Mouse (Mus musculus) gastrocnemius, postnatal 4 days (tissue): ENCODE results near the gene Eno1. TPM values are rescaled to one million over a fixed set of nuclear protein-coding genes. Genes with fewer than 3 reads are reported as not detected.
"Not testable (repeated sequence)": the region's sequence is repeated elsewhere in the genome, so short reads cannot be mapped to it uniquely, and the experiment has no call there.

Source experiments
- DNase-seq, 2 experiments: peaks; one replicate each; pipeline ENCODE4 v3.0.0; 2021 to 2022; ENCODE audit warnings: low spot score in 2 of 2, mixed read lengths in 2 of 2
- total RNA-seq, 2 experiments: library from RNA; stranded (reverse); gene quantifications; 2 replicates each; pipeline ENCODE4 v1.2.3; 2021

The Eno1 gene
- total RNA-seq, 2 experiments from 2014 or later, result 479 to 529 TPM

DNA sequence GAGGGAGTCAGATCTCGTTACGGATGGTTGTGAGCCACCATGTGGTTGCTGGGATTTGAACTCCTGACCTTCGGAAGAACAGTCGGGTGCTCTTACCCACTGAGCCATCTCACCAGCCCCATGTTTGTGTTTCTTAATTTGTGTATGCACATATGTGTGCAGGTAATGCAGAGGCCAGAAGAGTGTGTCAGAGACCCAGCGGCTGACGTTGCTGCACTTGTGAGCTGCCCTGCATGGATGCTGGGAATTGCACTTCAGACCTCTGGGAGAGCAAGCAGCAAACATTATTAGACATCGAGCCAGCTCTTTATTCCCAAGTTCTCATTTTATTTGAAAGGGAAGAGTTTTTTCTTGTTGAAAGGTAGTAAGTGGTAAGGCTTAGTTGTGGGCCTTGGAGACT lies 42.8 kb downstream of the Eno1 start:
- not testable (repeated sequence) for DNase-seq

DNA sequence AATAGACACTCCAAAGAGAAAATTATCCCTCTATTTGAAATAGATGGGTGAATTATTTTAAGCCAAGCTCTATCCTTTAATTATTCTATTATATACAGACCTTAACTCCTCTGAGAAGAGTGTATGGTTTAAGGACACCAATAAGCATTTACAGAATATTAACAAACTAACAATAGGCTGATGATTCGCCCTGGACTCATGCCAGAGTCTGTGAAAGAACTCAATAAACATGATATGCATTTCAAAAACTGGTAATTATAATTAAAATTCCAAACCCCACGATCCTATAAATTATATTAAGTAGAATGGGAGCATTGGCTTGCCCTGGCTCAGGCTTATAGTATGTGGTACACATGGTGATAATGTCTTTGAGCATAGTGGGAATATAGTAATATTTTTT lies 43.5 kb downstream of the Eno1 start:
- no peak for DNase-seq

DNA sequence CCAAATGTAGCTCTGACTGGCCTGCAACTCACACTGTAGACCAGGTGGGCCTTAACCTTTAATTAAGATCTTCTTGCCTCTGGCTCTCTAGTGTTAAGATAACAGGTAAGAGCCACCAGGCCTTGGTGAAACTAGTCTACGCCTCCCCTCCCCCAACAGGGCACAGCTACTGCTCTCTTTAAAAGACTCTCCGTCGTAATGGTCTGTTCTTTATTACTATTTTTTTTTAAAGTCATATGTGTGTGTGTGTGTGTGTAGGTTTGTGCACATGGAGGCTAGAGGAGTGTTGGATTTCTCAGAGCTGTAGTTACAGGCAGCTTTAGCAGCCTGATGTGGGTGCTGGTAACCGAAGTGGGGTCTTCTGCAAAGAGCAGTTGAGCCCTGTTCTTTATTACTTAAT lies 43.9 kb downstream of the Eno1 start:
- no peak for DNase-seq

GRCm38 (mm10) chr4:150281018-150281761 lies 44.7 kb downstream of the Eno1 start, which contains the start of gene Rere:
Rere (plus strand) TSS chr4:150281646.
- DNase-seq, result peak; percentile 97 to 98

- peak in 1 of 2 experiments; percentile 60 for DNase-seq
Observed at GRCm38 (mm10) chr4:150281891-150282630, 45.5 kb downstream of the Eno1 start.

GRCm38 (mm10) chr4:150282631-150283334 lies 46.3 kb downstream of the Eno1 start:
- no peak for DNase-seq

DNA sequence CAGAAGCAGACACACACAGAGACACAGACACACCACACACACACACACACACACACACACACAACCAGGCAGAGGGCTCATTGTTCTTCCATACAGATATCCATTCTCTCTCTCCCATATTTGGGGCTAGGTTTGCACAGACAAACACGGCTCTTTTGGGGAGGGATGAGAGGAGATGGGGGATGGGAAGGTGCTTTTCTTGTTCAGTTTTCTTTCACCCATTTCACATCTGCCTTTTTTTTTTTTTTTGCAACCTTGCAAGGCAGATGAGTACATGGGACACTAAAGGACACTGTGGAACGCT lies 46.8 kb downstream of the Eno1 start:
- no peak for DNase-seq

DNA sequence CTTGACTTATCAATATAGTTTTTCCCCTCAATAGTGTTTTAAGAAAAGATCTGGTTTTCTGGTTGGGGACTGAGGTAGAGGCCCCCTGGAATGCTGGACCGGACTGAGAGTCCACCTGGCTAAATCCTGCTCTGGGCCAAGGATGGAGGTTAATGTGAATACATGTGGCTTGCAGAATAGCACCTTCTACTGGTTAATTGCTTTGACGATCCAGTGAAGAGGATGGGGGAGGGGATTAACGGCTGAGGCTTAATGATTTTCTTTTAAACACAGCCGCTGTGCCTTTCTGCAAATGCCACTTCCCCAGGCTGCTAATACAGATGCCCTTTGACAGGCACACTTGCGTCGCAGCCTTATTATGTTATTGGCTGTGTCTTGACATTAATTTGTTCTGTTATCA lies 47.5 kb downstream of the Eno1 start:
- DNase-seq, result no peak

DNA sequence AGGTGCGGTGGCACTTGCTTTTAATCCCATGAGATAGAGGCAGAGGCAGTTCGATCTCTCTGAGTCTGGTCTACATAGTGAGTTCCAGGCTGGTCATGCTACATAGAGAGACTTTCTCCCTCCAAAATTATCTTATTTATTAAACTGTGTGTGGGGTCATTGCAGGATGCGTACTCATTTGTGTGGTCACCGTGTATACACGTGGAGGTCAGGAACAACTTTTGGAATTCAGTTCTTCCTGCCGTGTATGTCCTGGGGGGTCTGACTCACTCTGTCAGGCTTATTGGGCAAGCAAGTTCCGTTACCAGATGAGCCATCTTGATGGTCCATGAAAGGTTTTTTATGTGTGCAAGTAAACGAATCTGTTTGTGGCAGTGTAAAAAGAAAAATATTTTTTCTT lies 50.5 kb downstream of the Eno1 start:
- no peak for DNase-seq

DNA sequence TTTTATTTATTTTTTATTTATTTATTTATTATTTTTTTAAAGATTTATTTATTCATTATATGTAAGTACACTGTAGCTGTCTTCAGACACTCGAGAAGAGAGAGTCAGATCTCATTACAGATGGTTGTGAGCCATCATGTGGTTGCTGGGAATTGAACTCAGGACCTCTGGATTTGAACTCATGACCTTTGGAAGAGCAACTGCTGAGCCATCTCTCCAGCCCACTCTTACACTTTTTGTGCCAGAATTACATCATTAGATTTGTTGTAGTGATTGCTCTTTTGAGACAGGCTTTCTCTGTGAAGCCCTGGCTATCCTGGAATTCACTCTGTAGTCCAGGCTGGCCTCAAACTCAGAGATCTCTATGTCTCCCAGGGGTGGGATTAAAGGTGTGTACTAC lies 50.9 kb downstream of the Eno1 start:
- DNase-seq, result not testable (repeated sequence)

DNA sequence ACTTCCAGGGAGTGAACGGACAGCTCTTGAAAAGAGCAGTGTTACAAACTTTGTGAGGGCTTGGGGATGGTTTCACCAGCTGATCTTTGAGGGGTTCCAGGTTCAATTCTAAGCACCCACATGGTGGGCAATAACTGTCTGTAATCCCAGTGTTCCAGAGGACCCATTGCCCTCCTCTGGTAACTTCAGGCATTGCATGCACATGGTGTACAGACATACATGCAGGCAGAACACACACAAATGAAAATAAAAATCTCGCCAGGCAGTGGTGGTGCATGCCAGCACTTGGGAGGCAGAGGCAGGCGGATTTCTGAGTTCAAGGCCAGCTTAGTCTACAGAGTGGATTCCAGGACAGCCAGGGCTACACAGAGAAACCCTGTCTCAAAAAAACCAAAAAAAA lies 55.4 kb downstream of the Eno1 start:
- no peak for DNase-seq

DNA sequence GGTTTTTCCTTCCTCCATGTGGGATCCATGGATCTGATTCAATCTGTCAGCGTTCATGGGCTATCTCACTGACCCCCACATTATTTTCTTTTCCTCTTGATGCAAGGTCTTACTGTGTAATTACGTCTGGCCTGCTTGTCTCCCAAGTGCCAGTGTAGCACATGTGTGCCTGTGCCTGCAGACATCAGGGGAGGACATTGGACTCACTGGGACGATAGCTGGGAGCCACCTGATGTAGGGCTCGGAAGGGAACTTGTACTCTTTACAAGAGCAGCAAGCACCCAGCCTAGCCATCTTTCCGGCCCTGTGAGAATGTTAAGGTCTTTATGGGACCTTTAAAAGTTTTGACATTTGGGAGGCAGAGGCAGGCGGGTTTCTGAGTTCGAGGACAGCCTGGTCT lies 58.3 kb downstream of the Eno1 start:
- no peak for DNase-seq

DNA sequence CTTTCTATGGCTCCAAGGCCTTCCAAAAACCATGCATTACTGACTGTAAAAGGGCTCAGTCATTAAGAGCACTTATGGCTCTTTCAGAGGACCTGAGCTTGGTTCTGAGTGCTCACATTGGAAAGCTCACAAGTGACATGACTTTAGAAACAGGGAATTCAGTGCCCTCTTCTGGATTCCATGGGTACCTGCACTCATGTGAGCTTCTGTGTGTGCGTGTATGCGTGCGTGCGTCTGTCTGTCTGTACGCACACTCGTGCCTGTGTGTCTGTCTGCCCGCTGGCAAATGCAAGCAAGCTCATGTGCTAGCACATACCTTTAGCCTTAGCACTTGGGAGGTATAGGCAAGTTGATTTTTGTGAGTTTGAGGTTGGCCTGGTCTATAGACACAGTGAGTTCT lies 59.4 kb downstream of the Eno1 start:
- DNase-seq, result no peak

Other genes starting within 250 kb of the Eno1 start
- gene H6pd, start 227.7 kb upstream of the Eno1 start, total RNA-seq, result 10 to 100 TPM; 66.0 to 71.0 TPM
- 10 to 100 TPM; 19.6 to 20.1 TPM for gene Gpr157, start 149.4 kb upstream of the Eno1 start, total RNA-seq
- 1 to 10 TPM; 4.1 to 5.3 TPM for gene Slc2a5, start 117.4 kb upstream of the Eno1 start, total RNA-seq
- not detected for gene Slc2a7, start 87.7 kb upstream of the Eno1 start, total RNA-seq
- under 1 TPM in 1 of 2 experiments, not detected in 1; 0.27 TPM for gene Car6, start 35.4 kb upstream of the Eno1 start, total RNA-seq
- gene Rere, start 44.9 kb downstream of the Eno1 start, total RNA-seq, result 10 to 100 TPM; 68.1 to 70.3 TPM